Mouse (Mus musculus): Measurements from ENCODE around the gene Pip5kl1.

GRCm38 (mm10) chr2:32547380-32547779 is 27.2 kb upstream of the Pip5kl1 start:
- TF ChIP-seq CTCF (IDR thresholded peaks at IDR 0.05; ENCODE audit: low read depth, low read length) (no peak), POLR2AphosphoS5 (IDR thresholded peaks at IDR 0.05; ENCODE audit: insufficient replicate concordance, low read depth, low read length) (no peak), TAL1 (conservative IDR thresholded peaks at IDR 0.05; ENCODE audit: low read depth, low read length) (no peak), GATA1 (IDR thresholded peaks at IDR 0.05; ENCODE audit: borderline replicate concordance, low read length) (no peak), GATA2 (IDR thresholded peaks at IDR 0.05; ENCODE audit: borderline replicate concordance, low read depth, low read length) (no peak)
